Comparison of ENCODE assay signal across 11 mouse cellular contexts in genomic region chr1:138541495-138542169, GRCm38 (mm10).
DNase-seq lines count a peak whose midpoint lies in the region; ATAC-seq lines count a peak whose summit lies in the region.
"Had no signal": no experiment of that assay in that cellular context is flagged by ENCODE, and none has a peak within 500 bp of the region (broad histone marks: within the 10 kb centered on the region; RNA-seq: fewer than 3 reads in every experiment).

No protein-coding gene starts in this region.

- H3K4me1 ChIP-seq in limb, embryonic 13.5 days = peaks cover 13% of the 10 kb centered on the region; the same call in 1 of the 2 replicates
- peaks cover 27% of the 10 kb centered on the region for H3K4me1 ChIP-seq in limb, embryonic 10.5 days
- 0 out of 2 replicates have a peak, but pooled peaks cover 7% of the 10 kb centered on the region for H3K4me1 ChIP-seq in intestine, embryonic 14.5 days (replicated peaks; ENCODE audit: control insufficient read depth, insufficient read depth, low read length)

- no peaks in the 10 kb centered on the region for H3K36me3 ChIP-seq in limb, embryonic 13.5 days
- no peaks in the 10 kb centered on the region for H3K36me3 ChIP-seq in limb, embryonic 10.5 days
- no peaks in the 10 kb centered on the region for H3K36me3 ChIP-seq in intestine, embryonic 14.5 days (ENCODE audit: control insufficient read depth, insufficient read depth, low read length)

- ATAC-seq in limb, embryonic 13.5 days (ENCODE audit: low FRiP score, low read depth) = peak; percentile 79
- ATAC-seq in intestine, embryonic 14.5 days (replicated peaks; ENCODE audit: low FRiP score, low TSS enrichment, low read depth) = no peak
- peak; percentile 23; the same call in 1 of the 2 replicates for ATAC-seq in neutrophil, adult 5-6 weeks (ENCODE audit: extremely low read depth, insufficient number of reproducible peaks, low FRiP score, poor library complexity, severe bottlenecking)
- no peak for ATAC-seq in erythroid progenitor cell, adult 5-6 weeks (replicated peaks; ENCODE audit: low FRiP score, poor library complexity, severe bottlenecking)

- H3K4me3 ChIP-seq in limb, embryonic 13.5 days = no peak overlapping the region
- H3K4me3 ChIP-seq in limb, embryonic 10.5 days = no peak overlapping the region
- no peak overlapping the region for H3K4me3 ChIP-seq in intestine, embryonic 14.5 days (ENCODE audit: low read depth, low read length)
- H3K4me3 ChIP-seq: erythroblast, embryonic 14.5 days had no signal

- 50% methylated on average over 8 of the region's 8 CpGs for WGBS in limb, embryonic 13.5 days
- 65% methylated on average over 8 of the region's 8 CpGs for WGBS in limb, embryonic 10.5 days
- 46% methylated on average over 8 of the region's 8 CpGs for WGBS in intestine, embryonic 14.5 days

- H3K27ac ChIP-seq in limb, embryonic 13.5 days = peak overlapping the region; percentile 6; the same call in 1 of the 2 replicates
- H3K27ac ChIP-seq in limb, embryonic 10.5 days = no peak overlapping the region; the same call in 1 of the 2 replicates
- H3K27ac ChIP-seq in intestine, embryonic 14.5 days (ENCODE audit: low read depth) = peak overlapping the region; percentile 45

- no peaks in the 10 kb centered on the region for H3K27me3 ChIP-seq in limb, embryonic 13.5 days
- no peaks in the 10 kb centered on the region for H3K27me3 ChIP-seq in limb, embryonic 10.5 days (ENCODE audit: low read depth, poor library complexity, severe bottlenecking)
- H3K27me3 ChIP-seq in intestine, embryonic 14.5 days (replicated peaks; ENCODE audit: control insufficient read depth, insufficient read depth, low read length) = no peaks in the 10 kb centered on the region

- H3K9me3 ChIP-seq in limb, embryonic 13.5 days = no peaks in the 10 kb centered on the region
- H3K9me3 ChIP-seq in limb, embryonic 10.5 days (replicated peaks) = no peaks in the 10 kb centered on the region
- H3K9me3 ChIP-seq in intestine, embryonic 14.5 days (ENCODE audit: control insufficient read depth, low read length) = no peaks in the 10 kb centered on the region

- H3K4me2 ChIP-seq in limb, embryonic 13.5 days (replicated peaks) = no peak overlapping the region
- no peak overlapping the region for H3K4me2 ChIP-seq in intestine, embryonic 14.5 days (ENCODE audit: low read length)

- DNase-seq in limb, embryonic 10.5 days (ENCODE audit: low spot score) = no peak
- DNase-seq in NIH3T3 (ENCODE audit: low read depth) = peak; percentile 50
- DNase-seq in intestine, embryonic 14.5 days (ENCODE audit: low spot score) = no peak
- DNase-seq in thymus, postnatal 25 days = no peak
- DNase-seq in right cerebral cortex, postnatal 4 days = no peak
- DNase-seq: cerebellum, adult 18-20 months; thymus, adult 2 months had no signal

- H3K9ac ChIP-seq in limb, embryonic 13.5 days = no peak overlapping the region
- no peak overlapping the region for H3K9ac ChIP-seq in intestine, embryonic 14.5 days (ENCODE audit: low read length)

Comparison
In these comparisons a context has a peak if more than half of its experiments do, and no peak if none do; other contexts are left out.
1. ATAC-seq: peak in limb, embryonic 13.5 days (single experiment) and neutrophil, adult 5-6 weeks (single experiment); none in intestine, embryonic 14.5 days (single experiment) and erythroid progenitor cell, adult 5-6 weeks (single experiment).